Mouse (Mus musculus) testis, adult 2 months (tissue): ENCODE measurements at regions not wholly inside any gene's neighbourhood (a gene's known extent, or its start where the extent isn't known, plus 50 kb on each side); places are given as distances from the start of the nearest gene placed in this dataset.

Experiments
- CTCF ChIP-seq: fragments of 200-500 bp; IDR thresholded peaks from 2 replicates; pipeline ENCODE4 v1.5.1; 2012; ENCODE audit warnings: low read depth, mild to moderate bottlenecking, inconsistent platforms, low read length, moderate library complexity; ENCODE audit not compliant: control insufficient read depth, insufficient read depth, insufficient replicate concordance
- POLR2A ChIP-seq: fragments of 200-500 bp; IDR thresholded peaks from 2 replicates; pipeline ENCODE4 v1.6.1; 2012; ENCODE audit warnings: low read depth, mild to moderate bottlenecking, inconsistent platforms, low read length, moderate library complexity; ENCODE audit not compliant: control insufficient read depth

DNA sequence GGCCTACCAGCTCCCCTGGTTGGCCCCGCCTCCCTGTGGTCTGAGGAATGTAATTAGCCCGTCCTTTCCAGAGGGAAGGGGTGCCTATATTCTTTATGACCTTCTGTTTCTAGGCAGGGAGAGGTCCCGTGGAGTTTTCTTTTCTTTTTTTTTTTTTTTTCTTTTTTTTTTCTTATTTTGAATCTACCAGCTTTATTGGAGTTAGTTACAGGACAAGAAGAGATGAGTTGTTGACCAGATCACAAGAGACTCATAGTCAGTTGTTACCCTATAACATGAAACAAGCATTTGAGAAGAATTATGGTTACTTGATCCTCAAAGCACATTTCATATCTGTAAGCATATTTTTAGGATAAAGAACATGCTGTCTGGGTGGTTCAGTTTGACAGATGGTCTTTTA, 429.8 kb downstream of the Ofcc1 start:
- TF ChIP-seq POLR2A (no peak), CTCF (no peak)
